Comparison of ENCODE assay signal across 11 mouse cellular contexts in genomic region chr4:151853949-151854348, GRCm38 (mm10). TPM values are rescaled to one million over a fixed set of nuclear protein-coding genes. Genes with fewer than 3 reads are reported as not detected.
A peak's percentile ranks its signal among the peaks of the same experiment; 100 is the strongest.
DNase-seq lines count a peak whose midpoint lies in the region; ATAC-seq and TF ChIP-seq lines count a peak whose summit lies in the region.
"Had no signal": no experiment of that assay in that cellular context is flagged by ENCODE, and none has a peak within 500 bp of the region (broad histone marks: within the 10 kb centered on the region; RNA-seq: fewer than 3 reads in every experiment).

No protein-coding gene starts in this region.

- no peaks in the 10 kb centered on the region for H3K36me3 ChIP-seq in intestine, postnatal 0 days (ENCODE audit: control insufficient read depth, insufficient read depth)
- no peaks in the 10 kb centered on the region for H3K36me3 ChIP-seq in intestine, embryonic 16.5 days (ENCODE audit: control insufficient read depth, insufficient read depth, low read length)
- H3K36me3 ChIP-seq in stomach, postnatal 0 days (ENCODE audit: control insufficient read depth, insufficient read depth, low read length), result no peaks in the 10 kb centered on the region

- peak in 1 of 2 experiments; percentile 55 for DNase-seq in cerebellum, adult 2 months
- DNase-seq in cerebellum, adult 11 months, result no peak
- peak; percentile 16 for DNase-seq in thymus, postnatal 0 days (ENCODE audit: low spot score)
- DNase-seq in thymus, postnatal 4 days, result no peak
- no peak for DNase-seq in stomach, postnatal 0 days (ENCODE audit: low spot score)
- DNase-seq in layer of hippocampus, adult 18-20 months (ENCODE audit: low spot score in 2 of 2), result no peak
- DNase-seq: gastrocnemius, postnatal 25 days; layer of hippocampus, adult 9-11 months; liver, embryonic 13.5 days had no signal

- no peak overlapping the region for H3K27ac ChIP-seq in cerebellum, adult 2 months (ENCODE audit: insufficient read depth, low read length)
- H3K27ac ChIP-seq in intestine, postnatal 0 days (ENCODE audit: low read depth, low read length), result no peak overlapping the region
- H3K27ac ChIP-seq in intestine, embryonic 16.5 days (ENCODE audit: low read length), result no peak overlapping the region
- no peak overlapping the region for H3K27ac ChIP-seq in stomach, postnatal 0 days (replicated peaks)
- H3K27ac ChIP-seq: liver, embryonic 13.5 days had no signal

- H3K4me2 ChIP-seq in intestine, postnatal 0 days (replicated peaks; ENCODE audit: low read depth), result no peak overlapping the region
- H3K4me2 ChIP-seq in intestine, embryonic 16.5 days (ENCODE audit: low read depth, low read length), result no peak overlapping the region
- H3K4me2 ChIP-seq in stomach, postnatal 0 days (replicated peaks; ENCODE audit: low read depth), result no peak overlapping the region
- H3K4me2 ChIP-seq: liver, embryonic 13.5 days had no signal

- no peaks in the 10 kb centered on the region for H3K27me3 ChIP-seq in cerebellum, adult 2 months (ENCODE audit: control insufficient read depth, insufficient read depth, low read length)
- H3K27me3 ChIP-seq in intestine, postnatal 0 days (replicated peaks; ENCODE audit: control insufficient read depth, insufficient read depth, low read length), result no peaks in the 10 kb centered on the region
- H3K27me3 ChIP-seq in intestine, embryonic 16.5 days (replicated peaks; ENCODE audit: control insufficient read depth, insufficient read depth, low read length), result no peaks in the 10 kb centered on the region
- no peaks in the 10 kb centered on the region for H3K27me3 ChIP-seq in stomach, postnatal 0 days (ENCODE audit: control insufficient read depth, insufficient read depth, low read length)
- H3K27me3 ChIP-seq: liver, embryonic 13.5 days had no signal

- TF ChIP-seq CTCF in cerebellum, adult 2 months (IDR thresholded peaks at IDR 0.05; ENCODE audit: borderline replicate concordance, insufficient read depth, low read depth, low read length), result peak; percentile 54; the same call in 1 of the 2 replicates
- TF ChIP-seq CTCF in intestine, postnatal 0 days (IDR thresholded peaks at IDR 0.05; ENCODE audit: low read depth), result peak; percentile 59
- TF ChIP-seq CTCF in stomach, postnatal 0 days (IDR thresholded peaks at IDR 0.05; ENCODE audit: low read depth), result peak; percentile 67

- TF ChIP-seq EP300 in stomach, postnatal 0 days (optimal IDR thresholded peaks at IDR 0.05), result no peak

- no peaks in the 10 kb centered on the region for H3K9me3 ChIP-seq in intestine, postnatal 0 days (ENCODE audit: control insufficient read depth)
- H3K9me3 ChIP-seq in intestine, embryonic 16.5 days (ENCODE audit: control insufficient read depth, low read length), result no peaks in the 10 kb centered on the region
- no peaks in the 10 kb centered on the region for H3K9me3 ChIP-seq in stomach, postnatal 0 days (ENCODE audit: control insufficient read depth, low read length)
- H3K9me3 ChIP-seq: liver, embryonic 13.5 days had no signal

- no peak overlapping the region for H3K4me3 ChIP-seq in cerebellum, adult 2 months (replicated peaks; ENCODE audit: insufficient read depth, low read depth, low read length)
- no peak overlapping the region for H3K4me3 ChIP-seq in intestine, postnatal 0 days (ENCODE audit: low read depth, low read length)
- H3K4me3 ChIP-seq in intestine, embryonic 16.5 days (ENCODE audit: low read length), result no peak overlapping the region
- H3K4me3 ChIP-seq in stomach, postnatal 0 days (ENCODE audit: low read depth, low read length), result no peak overlapping the region
- H3K4me3 ChIP-seq: liver, embryonic 13.5 days had no signal

- 50% methylated on average over 3 of the region's 3 CpGs for WGBS in cerebellum, adult 2 months
- 66% methylated on average over 3 of the region's 3 CpGs for WGBS in intestine, postnatal 0 days
- 59% methylated on average over 3 of the region's 3 CpGs for WGBS in intestine, embryonic 16.5 days
- 55% methylated on average over 3 of the region's 3 CpGs for WGBS in stomach, postnatal 0 days

- no peaks in the 10 kb centered on the region for H3K4me1 ChIP-seq in cerebellum, adult 2 months (ENCODE audit: control insufficient read depth, insufficient read depth, low read length)
- H3K4me1 ChIP-seq in intestine, postnatal 0 days (replicated peaks; ENCODE audit: control insufficient read depth, insufficient read depth, low read length), result no peaks in the 10 kb centered on the region
- H3K4me1 ChIP-seq in intestine, embryonic 16.5 days (ENCODE audit: control insufficient read depth, insufficient read depth, low read length), result no peaks in the 10 kb centered on the region
- H3K4me1 ChIP-seq in stomach, postnatal 0 days (replicated peaks; ENCODE audit: control insufficient read depth, insufficient read depth), result no peaks in the 10 kb centered on the region

- ATAC-seq in intestine, postnatal 0 days, result no peak
- ATAC-seq in intestine, embryonic 16.5 days, result no peak
- no peak for ATAC-seq in stomach, postnatal 0 days (ENCODE audit: low FRiP score, low TSS enrichment)

- no peak for TF ChIP-seq POLR2A in cerebellum, adult 2 months (IDR thresholded peaks at IDR 0.05; ENCODE audit: borderline replicate concordance, insufficient read depth, low read length)

- no peak overlapping the region for H3K9ac ChIP-seq in intestine, postnatal 0 days (ENCODE audit: low read depth, low read length)
- no peak overlapping the region for H3K9ac ChIP-seq in intestine, embryonic 16.5 days (ENCODE audit: low read depth, low read length)
- no peak overlapping the region for H3K9ac ChIP-seq in stomach, postnatal 0 days (ENCODE audit: low read length)
- H3K9ac ChIP-seq: liver, embryonic 13.5 days had no signal

RNA-seq across cellular contexts. Expression of gene Camta1, which starts 7.7 kb away (rescaled TPM):
- 155 and 168 TPM in 2 replicates for polyA plus RNA-seq in cerebellum, adult 2 months (2012; rRNA removed)
- polyA plus RNA-seq in intestine, postnatal 0 days (2015; fragmentation: Nextera tagmentation; extraction: Ambion mirVana), result 54.1 and 58.8 TPM in 2 replicates
- 51.4 and 69.1 TPM in 2 replicates for polyA plus RNA-seq in intestine, embryonic 16.5 days (2015; fragmentation: Nextera tagmentation; extraction: Ambion mirVana)
- 104 and 122 TPM in 2 replicates for polyA plus RNA-seq in thymus, postnatal 0 days (2015; fragmentation: Nextera tagmentation; extraction: Ambion mirVana)
- 59.4 and 61.9 TPM in 2 replicates for polyA plus RNA-seq in stomach, postnatal 0 days (2015; fragmentation: Nextera tagmentation; extraction: Ambion mirVana)
- 100 to 1,000 TPM; 279 to 302 TPM for total RNA-seq in layer of hippocampus, adult 18-20 months (2021)
